Mouse (Mus musculus) mouse trophoblast stem cell (cell line): ENCODE data around the gene Eml6.
"Not testable (repeated sequence)": the region's sequence is repeated elsewhere in the genome, so short reads cannot be mapped to it uniquely, and the experiment has no call there.

Experiments used
- in situ Hi-C, 2 experiments: fragments of 300-500 bp; cut with MseI, MboI; formaldehyde crosslinking; loops; 2 replicates in 1 of 2; 3 replicates in 1 of 2; pipeline ENCODE4 v1.15.1; 2025

The Eml6 gene

DNA sequence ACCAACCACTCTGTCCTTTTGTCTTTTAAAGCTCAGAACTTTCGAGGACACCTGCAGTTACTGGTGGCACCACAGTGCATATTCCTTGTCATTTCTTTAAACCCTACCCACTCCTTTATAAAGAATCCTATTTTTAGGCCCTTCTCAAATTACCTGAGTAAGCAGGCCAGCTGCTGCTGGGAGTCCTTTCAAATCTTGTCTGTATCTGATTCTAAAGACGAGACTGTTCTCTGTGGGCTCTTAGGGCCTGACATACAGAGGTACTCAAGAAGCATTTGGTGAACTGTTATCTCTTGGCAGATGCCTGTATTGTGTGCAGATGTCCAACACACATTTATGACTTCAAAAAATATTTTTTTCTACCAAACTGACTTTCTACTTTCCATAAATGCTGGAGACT is 231.4 kb downstream of the Eml6 start:
- in situ Hi-C loops = no loop called here

DNA sequence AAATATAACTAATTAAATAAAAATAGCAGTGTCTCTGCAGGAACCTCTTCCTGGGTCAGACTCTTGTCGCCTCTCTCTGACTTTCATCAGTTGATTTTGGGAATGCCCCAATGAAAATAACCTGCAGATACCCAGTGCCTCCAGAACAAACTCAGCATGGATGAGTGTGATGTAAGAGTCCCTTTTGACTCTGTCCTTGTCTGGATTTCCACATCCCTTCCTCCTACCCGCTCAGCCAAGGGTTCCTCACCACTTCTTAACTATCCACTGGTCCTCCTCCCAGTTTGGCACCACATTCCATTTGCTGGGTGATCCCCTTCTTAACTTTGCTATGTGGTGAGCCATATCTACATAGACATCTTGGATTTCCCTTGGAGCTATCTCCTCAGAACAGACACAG is 235.0 kb downstream of the Eml6 start:
- in situ Hi-C loops = no loop called here

DNA sequence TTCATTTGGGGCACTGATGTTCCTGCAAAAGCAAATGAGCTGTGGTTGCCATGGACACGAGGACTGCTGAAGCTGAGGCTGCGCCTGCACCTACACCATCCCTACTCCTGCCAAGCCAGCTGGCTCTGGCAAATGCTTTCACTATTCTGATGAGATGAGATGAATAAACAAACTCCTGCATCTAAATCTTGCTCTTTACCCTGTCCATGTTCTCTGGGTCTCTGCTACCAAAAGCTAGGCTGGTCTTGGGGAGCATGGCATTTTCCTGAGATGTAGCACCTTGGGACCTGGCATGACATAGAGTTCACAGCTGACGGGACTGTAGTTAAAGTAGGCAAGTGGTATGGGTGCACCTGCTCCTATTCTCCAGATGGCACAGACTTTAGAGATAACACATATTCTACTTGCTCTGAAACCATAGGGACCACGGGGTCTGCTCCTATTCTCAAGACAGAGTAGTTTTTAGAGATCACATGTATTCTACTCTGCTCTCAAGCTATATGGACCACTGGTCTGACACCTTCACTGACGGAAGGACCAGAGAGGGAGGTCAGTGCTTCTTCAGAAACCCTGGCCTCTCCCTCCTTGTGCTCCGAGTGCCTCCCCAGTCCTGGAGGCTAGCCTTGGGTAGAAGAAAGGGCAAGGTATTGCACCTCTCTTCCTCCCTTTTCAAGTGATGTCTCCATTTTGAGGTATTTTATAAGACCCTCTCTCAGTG is 236.8 kb downstream of the Eml6 start:
- in situ Hi-C loops = no loop called here

DNA sequence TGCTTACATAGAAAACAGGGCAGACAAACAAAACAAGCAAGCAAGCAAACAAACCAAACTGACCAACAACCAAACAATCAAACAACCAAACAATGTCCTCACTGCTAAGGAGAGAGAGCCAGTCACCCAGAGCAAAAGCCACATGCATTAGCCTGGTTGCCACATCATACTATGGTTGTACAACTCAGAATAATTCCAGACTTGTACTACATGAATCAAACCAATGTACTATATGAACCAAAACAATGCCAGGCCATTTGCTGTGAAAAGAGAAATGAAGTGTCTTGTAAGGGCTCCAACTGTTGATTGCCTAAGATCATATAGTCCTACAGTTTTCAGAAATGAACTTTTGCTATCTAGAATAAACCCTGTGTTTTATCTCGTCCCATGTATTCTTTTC is 237.3 kb downstream of the Eml6 start:
- in situ Hi-C loops = no loop called here

DNA sequence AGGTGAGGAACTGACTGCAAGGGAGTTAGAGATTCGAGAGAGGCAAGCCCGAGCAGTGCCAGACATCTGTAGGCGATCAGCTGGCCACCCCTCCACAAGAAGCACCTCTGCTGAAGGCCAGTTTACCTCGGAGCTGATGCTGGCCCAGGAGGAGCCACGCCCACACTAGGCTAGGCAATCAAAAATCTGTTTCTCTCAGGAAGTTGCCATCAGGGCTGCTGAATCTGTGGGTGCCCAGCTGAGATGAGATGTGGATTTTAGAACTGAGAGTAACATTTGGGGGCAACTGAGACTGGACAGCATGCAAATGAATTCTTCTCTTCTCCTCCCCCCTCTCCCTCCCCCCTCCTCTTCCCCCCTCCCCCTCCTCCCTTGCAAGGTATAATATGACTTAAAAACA is 238.4 kb downstream of the Eml6 start:
- in situ Hi-C loops = no loop called here

DNA sequence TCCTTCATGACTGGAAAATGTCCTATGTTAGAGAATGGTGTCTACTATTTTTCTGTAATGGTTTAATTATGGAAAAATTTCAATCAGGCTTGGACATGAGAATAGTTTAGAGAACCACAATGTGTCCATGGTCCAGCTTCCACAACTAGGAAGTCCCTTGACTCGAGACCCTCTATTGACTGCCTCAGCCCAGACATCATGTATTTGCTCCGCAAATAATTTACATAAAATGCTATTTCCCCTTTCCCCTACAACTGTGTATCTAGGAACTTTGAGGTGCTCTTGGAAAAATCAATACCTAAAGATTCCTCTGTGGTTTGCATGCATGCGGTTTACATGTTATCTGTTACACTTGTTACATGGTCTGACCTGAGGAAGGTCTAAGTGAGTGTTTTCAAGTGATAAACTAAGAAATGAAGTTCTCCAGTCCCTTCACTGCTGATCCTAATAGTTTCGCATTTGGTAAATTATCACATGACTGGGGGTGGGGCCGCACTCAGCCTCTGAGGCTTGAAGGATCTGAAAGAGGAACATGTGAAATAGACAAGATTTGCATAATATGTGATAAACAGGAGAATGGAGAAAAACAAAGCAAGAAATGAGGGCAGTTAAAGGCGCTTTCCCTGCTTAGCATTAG is 239.1 kb downstream of the Eml6 start:
- in situ Hi-C loops = no loop called here

DNA sequence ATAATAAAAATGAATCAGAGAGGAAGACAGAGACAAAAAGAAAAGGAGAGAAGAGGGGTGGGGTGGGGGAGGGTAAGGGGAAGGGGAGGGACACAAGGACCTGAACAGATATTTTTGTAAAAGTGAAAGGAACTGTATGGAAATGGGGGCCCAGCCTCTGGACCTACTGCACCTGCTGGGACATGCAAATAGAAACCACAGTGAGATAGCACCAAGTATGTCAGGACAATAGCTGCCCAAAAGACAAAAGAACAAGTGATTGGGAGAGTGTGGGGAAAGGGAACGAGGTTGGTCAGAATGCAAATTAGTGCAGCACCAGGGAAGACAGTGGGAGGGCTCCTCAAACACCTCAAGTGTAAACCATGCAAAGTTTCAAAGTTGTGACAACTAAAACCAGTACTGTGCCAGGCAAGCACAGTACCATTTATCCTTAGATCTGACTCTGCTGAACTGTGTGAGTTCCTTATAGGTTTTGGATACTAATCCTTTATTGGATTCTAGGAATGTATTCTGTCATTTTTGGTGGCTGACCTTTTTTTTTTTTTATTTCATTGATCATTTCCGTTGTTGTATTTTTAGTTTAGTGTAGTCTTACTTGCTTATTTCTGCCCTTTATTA is 246.3 kb downstream of the Eml6 start:
- in situ Hi-C loops = no loop called here

DNA sequence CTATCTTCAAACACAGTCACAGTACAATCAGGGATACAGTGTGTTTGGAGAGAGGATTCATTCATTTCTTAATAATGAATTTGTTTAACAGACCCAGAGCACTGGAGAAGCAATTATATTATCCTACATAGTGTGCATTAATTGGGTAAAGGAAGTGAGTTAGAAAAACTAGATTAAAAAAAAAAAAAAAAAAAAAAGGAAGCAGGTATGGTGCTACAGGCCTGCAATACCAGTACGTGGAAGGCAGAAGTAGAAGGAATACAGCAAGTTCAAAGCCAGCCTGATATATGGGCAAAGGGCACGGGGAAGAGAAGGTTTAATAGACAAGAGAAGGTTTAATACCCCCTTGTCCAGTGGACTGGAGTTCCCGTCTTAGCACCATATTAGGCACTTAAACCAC is 246.9 kb downstream of the Eml6 start:
- in situ Hi-C loops = no loop called here

DNA sequence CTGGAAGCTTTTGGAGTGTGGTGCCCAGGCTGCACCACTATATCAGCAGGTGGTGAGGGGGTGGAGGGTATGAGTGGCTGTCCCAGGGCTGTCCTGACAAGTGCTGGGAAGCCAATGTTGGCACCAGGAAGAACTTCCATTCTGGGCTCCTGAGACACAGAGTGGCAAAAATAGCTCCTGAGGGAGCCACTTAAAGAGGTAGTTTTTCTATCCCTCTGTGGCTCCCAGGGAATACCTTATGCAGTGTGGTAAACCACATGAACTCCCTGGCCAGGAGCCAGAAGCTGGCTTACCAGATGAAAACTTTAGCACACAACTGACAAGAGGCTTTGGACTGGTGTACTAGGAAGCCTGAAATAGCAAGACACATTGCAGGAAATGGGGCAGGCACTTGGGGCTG is 247.9 kb downstream of the Eml6 start:
- in situ Hi-C loops = no loop called here

DNA sequence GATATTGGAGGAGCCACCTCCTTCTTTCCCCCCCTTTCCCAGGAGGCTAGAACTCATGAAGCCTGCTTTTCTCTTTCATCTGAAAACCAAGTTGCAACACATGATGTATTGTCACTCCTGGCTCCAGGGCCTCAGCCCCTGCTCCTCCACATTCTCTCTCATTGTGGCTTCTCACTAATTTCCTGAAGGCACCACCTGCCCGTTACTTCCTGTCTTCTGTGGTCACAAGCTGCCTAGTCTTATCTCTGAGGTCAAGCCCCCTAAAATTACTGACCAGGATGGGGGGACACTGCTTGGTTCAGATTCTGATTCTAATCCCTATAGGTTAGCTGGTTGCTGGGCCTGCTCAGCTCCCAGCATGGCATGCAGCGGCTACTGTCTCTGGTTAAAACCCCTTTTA is 251.1 kb downstream of the Eml6 start:
- in situ Hi-C loops = no loop called here

DNA sequence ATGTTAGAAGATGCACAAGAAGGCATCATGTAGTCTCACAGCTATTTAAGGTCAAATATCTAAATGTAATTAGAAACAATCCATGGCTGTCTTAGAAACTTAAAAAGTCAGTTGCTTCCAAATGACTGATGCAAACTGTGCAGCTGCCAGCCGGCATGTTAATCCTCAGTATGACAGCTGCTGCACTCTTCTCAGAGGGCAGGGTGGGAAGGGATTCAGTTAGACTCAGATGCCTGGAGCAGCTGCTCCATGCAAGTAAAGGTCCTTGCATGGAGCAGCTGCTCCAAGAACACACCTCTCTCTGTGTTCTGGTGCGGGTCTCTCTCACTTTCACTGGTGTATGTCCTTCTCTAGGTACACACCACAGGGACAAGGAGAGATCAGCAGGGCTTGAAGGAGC is 251.5 kb downstream of the Eml6 start:
- in situ Hi-C loops = no loop called here

DNA sequence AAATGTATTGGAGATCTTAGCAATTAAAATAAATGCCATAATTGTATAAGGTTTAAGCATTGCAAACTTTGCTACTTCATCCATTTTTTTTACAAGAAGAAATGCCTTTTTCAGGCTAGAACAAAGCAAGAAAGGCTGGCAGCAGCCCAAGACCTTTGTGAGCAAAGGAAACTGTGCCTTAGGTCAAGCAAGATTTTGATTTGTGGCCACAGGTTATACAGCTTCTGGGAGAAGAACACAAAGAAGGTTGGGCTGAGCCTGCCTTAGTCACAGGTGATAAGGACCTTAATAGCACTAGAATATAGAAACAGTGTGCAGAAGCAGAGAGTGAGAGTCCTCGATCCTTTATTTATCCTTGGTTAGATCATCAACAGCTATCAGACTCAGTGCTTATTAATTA is 253.6 kb downstream of the Eml6 start:
- in situ Hi-C loops = no loop called here

DNA sequence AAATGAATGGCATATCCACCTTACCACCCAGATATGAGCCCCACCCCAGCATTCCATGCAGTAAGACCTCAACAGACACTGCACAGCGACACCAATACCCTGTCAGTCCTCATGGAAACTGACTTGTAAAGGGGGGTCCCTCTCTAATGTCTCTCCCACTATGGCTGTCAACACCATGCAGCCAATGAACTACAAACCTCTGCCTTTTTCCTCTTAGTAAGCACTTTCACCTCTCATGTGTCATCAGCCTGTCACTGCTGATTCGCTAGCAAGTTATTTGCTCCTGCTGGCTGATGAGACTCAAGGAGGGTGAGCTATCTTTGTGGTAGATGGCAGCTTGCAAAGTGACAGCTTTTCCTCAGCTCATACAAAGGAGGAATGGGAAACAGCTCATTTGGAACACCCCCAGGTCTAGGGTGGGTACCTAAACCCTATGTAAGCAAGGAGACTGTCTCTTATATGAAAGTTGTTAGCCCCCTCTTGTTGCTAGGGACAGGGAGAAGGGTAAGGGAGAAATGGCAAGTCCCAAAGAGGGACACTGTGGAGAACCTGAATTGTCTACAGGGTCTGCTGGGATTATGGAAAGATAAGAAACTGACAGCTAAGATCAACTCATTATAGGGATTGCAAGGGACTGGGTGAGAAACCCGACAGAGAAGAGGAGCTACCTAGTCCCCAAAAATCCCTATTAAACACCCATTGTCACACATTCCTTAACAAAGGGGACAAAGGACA is 255.0 kb downstream of the Eml6 start:
- in situ Hi-C loops = no loop called here

DNA sequence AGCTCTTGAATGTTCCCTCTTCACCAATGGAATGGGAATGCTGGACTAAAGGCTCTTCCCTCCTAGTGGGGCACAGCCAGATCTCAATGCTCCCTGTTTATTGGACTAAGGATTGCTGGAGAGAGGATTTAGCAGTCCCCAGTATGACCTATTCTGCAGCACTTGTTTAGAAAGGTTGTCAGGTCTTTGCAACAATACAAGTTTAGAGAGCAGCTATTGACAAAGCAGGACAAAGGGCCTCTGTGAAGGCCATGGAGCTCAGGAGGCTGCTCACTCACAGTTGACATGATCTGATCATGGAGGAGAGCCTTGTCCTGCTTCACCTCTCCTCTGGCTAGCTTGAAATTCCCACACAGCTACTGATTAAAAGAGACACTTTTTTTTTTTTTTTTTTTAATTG is 257.3 kb downstream of the Eml6 start:
- in situ Hi-C loops = no loop called here

DNA sequence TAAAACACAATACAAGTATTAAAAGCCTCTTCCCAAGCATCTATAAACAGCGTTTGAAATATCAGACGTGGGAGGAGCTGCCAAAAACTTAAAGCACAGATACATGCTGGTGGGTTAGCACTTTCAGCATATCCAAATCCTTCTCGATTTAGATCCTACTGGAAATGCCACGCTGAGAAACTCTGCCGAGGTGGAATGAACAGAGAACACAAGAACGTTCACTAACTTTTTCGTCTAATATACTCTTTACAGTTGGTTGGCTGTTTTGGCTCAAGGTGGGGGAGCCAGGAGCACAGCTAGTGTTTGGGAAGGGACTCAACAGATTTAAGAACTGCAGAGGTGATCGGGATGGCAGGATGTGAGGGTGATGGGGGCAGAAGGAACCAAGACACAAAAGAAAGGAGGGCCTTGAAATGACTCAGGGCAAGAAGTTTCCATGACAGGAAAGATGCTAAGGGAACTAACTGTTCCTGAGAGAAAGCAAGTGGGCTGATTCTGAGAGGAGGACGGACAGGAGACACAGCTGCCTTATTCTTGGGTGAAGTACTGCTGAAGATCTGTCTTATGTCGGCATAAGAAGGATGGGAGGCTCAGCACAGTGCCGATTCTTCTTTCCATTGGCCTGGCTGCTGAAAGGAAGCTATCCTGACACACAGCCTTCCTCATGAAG is 259.4 kb downstream of the Eml6 start:
- in situ Hi-C loops = no loop called here

DNA sequence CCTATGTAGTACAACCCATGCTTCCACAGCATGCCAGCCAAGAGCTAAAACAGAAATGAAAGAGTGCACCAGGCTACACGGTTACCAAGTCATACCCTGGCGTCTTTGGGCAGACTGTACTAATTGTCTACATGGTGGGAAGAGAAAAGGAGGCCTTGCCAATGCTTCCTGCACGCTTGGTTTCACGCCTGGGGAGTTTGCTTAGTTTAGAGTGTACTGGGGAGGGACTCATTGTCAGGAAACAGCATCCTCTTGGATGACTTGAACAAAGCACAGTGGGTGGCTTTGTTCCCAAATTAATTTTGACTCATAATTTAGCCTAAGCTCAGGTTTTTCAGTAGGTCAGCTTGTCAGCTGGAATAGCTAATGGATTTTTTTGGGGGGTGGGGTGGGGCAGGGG is 260.8 kb downstream of the Eml6 start:
- in situ Hi-C loops = no loop called here

DNA sequence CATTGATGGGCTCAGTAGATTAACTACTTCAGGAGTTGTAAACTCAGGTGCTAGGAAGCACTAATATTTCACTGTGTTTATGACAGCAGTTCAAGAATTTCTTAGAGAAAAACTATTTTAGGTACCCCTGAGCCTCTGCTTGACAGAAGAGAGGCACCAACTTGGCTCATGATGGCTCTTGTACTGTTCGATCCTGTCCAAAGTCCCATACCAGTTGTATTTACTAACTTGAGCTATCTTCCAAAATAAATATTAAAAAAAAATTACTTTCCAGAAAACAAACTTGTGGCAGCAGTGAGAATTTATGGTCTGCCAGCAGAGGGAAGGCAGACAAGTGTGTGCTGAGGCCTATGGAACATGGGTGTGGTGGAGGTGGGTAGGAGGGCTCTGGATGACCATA is 263.1 kb downstream of the Eml6 start:
- in situ Hi-C loops = no loop called here

DNA sequence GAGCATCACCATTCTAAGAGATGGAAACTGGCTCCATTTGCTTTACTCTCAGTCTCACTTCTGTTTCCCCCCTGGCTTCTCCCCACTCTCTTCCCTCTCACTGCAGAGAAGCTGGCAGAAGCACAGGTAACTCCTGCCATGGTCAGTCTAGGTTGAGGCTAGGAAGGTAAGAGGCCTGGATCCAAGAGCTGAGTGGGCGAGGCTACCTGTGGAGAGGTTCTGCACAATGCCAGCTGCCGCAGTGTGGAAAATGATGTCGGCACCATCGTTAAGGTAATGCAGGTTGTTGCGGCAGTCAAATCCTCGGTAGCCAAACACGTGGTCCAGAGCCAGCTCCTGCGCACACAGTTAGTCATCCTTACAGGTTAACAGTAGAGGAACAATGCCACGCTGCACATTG is 264.4 kb downstream of the Eml6 start:
- in situ Hi-C loops = no loop called here

DNA sequence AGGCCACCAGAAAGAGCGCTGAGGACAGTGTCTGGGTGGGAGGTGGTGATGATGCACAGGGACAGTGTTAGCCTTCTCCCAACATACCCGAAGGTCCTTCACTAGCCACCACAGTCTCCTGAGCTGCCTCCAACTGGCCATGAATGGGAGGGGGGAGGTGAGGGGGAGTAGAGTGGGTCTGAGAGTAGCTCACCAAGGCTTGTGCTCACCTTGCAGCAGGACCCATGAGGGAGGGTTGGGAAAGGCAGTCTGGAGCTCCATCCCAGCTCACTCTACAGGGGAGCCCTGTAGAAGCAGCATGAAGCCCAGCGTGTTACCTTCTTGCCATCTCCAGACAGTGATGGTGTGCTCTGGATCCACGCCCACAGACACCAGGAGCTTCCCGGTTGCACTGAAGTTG is 267.2 kb downstream of the Eml6 start:
- in situ Hi-C loops = no loop called here

DNA sequence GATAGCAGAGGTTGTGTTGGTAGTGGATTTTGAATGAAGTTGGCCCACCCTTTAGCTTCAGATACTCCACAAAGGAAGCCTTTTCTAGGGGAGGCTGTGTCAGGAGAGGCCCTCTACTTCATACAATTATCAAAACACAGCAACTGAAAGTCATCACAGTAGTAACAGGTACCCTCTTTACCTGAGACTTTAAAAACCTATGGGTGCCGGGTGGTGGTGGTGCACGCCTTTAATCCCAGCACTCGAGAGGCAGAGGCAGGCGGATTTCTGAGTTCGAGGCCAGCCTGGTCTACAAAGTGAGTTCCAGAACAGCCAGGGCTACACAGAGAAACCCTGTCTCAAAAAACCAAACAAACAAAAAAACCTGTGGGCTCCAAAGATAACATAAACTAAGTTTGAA is 269.8 kb downstream of the Eml6 start:
- in situ Hi-C loops = not testable (repeated sequence)

DNA sequence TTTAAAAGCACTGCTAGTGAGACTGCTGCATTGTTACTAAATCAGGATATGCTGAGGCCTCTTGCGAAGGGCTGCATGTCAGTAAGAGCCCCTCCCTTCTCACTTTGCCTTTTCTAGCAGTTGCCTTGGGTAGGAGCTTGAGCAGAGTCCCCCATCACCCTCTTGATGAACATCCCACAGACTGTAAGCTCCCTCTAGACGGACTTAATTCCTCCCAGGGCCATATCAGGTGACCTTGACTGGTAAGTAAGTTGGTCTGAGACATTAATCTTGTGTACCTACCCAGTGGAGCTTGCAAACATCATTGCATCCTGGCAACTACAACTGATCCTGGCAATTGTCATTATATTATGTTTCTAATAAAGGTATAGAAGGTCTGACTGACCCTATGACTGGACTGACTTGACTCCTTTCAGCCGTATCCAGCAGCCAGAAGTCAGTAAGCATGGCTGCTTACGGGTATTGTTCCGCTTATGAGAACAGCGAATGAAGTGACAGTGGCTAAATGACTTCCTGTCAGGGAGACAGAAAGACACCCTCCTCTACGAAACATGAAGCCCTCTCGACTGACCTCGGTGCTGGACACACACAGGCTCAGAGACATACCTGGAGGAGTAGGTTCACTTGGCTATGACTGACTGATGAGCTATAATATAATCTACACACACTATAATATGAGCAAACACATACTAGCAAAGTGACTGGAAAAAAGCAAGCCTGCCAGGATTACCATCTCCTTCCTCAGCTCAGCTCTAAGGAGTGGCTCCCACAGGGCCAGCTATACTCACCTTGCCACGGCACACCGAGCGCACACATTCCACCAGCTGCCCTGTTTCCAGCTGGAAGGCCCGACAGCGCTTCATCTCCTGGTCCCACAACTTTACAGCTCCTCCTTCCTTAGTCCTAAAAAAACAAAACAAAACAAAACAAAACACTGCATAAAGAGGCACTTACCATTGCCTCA is 273.9 kb downstream of the Eml6 start:
- in situ Hi-C loops = no loop called here
